Mouse (Mus musculus): ENCODE results near the gene Pgm2l1.
A peak's percentile ranks its signal among the peaks of the same experiment; 100 is the strongest.

Gene Pgm2l1

DNA sequence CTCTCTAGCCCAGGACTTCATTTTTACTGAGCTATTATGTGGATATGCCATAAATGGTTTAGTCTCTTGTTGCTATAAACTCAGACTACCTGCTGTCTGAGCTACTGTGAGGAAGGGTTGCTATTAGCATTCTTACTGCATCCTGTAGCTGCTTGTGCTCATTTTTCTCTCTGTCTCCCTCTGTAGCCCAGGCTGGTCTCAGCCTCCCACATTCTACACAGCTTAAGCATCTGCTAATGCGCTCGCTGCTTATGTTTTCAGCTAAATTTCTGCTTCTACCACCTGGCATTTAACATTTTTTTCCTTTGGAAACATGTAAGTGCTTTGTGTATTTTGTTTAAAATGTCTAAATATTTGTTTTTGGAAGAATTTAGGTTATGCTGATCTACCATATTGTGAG lies 68.6 kb downstream of the Pgm2l1 start:
- DNase-seq (ENCODE audit: low spot score in 2 of 2): no peak

DNA sequence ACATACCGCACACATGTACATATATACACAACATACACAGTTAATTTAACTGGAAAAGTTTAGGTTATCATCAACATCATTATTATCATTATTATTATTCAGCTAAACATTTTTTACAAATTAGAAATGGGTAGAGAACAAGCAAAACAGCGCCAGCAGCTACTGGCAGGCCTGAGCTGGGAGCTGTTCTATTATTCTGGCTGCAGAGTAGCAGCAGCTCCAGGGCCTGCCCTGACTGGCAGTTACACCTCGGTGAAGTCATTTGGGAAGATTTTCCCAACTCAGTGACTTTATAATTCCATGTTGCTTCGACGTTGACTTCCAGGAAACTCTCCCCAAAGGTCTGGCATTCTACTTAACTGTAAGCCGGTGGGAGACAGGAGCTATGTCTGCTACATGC lies 69.5 kb downstream of the Pgm2l1 start:
- DNase-seq (ENCODE audit: low spot score in 2 of 2): no peak

- no peak for DNase-seq (ENCODE audit: low spot score in 2 of 2)
Measured at GRCm38 (mm10) chr7:100298861-100299510, 71.8 kb downstream of the Pgm2l1 start.

- no peak for DNase-seq (ENCODE audit: low spot score in 2 of 2)
Measured at GRCm38 (mm10) chr7:100301390-100301789, 74.2 kb downstream of the Pgm2l1 start.

DNA sequence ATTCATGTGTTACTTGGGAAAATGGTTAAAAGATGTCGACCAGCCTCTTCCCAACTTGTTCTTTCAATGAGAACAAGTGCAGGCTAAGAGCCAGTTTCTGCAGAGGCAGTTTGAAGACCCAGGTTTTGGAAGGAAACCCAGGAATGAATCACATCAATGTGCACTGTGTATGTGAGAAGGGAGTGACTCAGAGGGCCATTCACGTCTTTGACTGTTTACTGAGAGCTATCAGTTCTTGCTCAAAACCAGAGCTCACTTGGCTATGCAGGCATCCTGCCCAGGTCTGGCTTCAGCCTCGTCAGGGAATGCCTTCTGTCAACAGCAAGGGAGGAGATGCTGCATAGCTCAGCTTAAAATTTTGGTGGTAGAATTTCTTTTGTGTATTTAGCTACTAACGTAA lies 75.1 kb downstream of the Pgm2l1 start:
- peak; percentile 48 to 78 for DNase-seq (ENCODE audit: low spot score in 2 of 2)

DNA sequence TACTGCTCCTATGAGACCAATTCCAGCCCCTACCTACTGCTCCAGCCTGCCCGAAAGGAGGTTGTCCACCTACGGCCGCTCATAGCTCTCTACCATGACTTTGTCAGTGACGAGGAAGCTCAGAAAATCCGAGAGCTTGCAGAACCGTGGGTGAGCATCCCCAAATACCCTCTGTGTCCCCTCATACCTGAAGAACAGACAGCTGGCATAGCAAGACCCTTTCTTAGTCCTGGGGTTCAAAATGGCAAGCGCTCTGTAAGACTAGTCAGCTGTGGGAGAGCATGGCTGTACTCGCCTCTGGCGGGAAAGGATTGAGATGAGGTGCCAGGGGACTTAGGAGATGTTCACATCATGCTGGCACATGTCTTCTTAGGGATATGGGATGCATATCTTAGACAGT lies 78.7 kb downstream of the Pgm2l1 start:
- no peak for DNase-seq (ENCODE audit: low spot score in 2 of 2)

DNA sequence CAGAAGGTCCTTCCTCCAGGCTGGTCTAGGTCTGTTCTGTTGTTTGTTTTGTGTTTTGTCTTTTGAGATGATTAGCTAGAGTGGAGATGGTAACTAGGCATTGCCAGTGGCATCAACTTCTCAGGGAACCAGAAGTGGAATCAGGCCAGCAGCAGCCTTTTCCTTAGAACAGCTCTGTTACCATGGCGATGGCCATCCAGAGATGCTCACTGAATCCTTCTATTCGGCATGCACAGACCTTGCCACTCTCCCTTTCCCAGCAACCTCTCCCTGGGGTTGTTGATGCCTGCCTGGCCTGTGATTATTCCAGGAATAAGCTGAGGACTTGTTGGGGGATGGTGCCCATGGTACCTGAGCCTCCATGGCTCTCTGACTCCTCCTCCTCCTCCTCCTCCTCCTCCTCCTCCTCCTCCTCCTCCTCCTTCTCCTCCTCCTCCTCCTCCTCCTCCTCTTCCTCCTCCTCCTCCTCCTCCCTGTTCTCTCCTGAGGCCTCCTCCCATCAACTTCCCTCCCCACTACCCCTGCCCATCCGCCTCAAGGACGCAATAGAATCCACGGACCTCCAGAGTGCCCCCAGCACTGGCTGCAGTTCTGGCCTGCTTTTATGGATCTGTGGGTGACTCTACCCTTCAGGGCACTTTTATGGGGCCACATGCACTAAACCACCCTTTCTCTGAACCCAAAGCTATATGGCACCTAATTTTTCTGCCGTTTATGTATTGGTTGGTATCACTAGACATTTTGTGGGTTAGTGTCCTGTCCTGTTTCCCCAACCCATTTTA lies 80.9 kb downstream of the Pgm2l1 start:
- peak; percentile 35 to 73 for DNase-seq (ENCODE audit: low spot score in 2 of 2)

- no peak for DNase-seq (ENCODE audit: low spot score in 2 of 2)
Measured at GRCm38 (mm10) chr7:100309216-100309615, 82.0 kb downstream of the Pgm2l1 start.

DNA sequence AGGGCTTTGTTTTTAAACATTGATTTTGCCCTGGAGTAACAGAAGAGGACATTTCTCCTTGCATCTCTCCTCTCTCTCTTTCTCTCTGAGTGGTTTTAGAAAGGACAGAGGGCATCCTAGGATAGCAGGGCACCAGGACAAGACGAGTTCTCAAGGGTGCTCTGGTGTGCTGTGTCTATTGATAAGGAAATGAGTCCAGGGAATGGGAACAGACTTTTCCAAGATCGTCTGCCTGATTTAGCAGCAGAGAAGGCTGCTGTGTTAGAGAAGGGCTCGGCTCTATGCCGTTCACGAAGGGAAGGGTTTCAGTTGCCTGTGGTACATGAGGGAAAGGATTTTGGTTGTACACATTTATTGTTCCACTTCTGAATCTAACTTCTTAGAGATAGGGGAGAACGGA lies 82.5 kb downstream of the Pgm2l1 start:
- no peak for DNase-seq (ENCODE audit: low spot score in 2 of 2)

- no peak for DNase-seq (ENCODE audit: low spot score in 2 of 2)
Measured at GRCm38 (mm10) chr7:100310290-100310689, 83.1 kb downstream of the Pgm2l1 start.

- DNase-seq (ENCODE audit: low spot score in 2 of 2): no peak
Measured at GRCm38 (mm10) chr7:100312716-100313115, 85.5 kb downstream of the Pgm2l1 start.

DNA sequence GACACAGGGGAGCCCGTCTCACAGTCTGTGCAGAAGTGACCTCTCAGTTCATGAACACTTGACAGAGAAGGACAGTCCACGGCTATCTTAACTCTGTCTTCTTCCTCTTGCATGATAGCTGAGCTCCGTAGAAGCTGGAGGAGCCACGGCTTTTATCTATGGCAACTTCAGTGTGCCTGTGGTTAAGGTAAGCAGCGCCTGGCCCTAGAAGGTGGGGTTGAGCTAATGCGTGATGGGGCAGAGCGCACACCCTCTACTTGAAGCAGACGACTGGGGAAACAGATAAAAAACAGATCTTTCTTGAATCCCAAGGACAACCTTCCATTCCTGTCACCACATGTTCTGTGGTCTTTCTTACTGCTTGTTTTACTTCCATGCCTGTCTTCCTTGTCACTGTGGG lies 89.7 kb downstream of the Pgm2l1 start:
- no peak for DNase-seq (ENCODE audit: low spot score in 2 of 2)

DNA sequence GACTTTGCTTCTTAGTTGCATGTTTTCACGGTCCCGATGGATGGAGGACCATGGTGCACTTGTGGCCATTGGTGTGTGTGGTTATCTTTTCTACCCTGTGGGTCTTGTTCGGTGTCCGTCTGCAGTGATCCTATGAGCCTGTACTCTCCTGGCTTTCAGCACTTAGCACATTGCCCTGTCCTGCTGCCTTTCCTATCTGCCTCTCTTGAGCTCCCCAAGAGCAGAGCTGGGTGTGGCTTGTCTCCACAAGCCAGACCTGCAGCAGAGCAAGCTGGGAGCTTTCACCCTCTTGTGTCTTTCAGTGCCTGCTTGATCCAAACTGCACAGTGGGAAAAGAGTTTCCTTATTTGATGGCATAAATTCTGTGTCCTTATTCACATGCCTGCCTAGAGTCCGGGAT lies 90.3 kb downstream of the Pgm2l1 start:
- no peak for DNase-seq (ENCODE audit: low spot score in 2 of 2)

- no peak for DNase-seq (ENCODE audit: low spot score in 2 of 2)
Measured at GRCm38 (mm10) chr7:100323721-100324120, 96.5 kb downstream of the Pgm2l1 start.

DNA sequence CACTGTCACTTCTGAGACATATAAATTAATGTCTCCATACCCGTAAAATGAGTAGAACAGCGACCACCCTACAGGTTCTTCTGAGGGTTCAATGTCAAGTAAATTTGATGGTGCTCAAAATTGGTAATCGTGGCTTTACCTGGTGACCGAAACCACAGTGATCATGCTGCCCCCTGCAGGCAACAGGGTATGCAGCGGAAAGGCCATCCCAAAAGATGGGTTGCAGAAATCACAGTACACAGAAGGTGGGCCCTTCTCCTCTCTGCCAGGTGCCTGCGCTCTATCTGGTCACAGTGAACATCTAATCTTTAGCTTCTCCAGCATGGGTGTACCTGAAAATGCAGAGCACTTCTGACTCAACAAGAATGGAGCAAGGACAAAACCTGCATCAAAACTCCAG lies 98.3 kb downstream of the Pgm2l1 start:
- DNase-seq (ENCODE audit: low spot score in 2 of 2): peak in 1 of 2 experiments; percentile 61

GRCm38 (mm10) chr7:100327514-100327913 lies 100.3 kb downstream of the Pgm2l1 start:
- DNase-seq (ENCODE audit: low spot score in 2 of 2): no peak

Measured in left cerebral cortex, adult 9 months (tissue).